Mouse (Mus musculus) A20 (cell line): ENCODE data around the gene Ostn.

Experiments used
- DNase-seq: peaks from one replicate; pipeline ENCODE4 v3.0.0-alpha.2; 2011; ENCODE audit warnings: low read depth, low spot score

The Ostn gene

DNA sequence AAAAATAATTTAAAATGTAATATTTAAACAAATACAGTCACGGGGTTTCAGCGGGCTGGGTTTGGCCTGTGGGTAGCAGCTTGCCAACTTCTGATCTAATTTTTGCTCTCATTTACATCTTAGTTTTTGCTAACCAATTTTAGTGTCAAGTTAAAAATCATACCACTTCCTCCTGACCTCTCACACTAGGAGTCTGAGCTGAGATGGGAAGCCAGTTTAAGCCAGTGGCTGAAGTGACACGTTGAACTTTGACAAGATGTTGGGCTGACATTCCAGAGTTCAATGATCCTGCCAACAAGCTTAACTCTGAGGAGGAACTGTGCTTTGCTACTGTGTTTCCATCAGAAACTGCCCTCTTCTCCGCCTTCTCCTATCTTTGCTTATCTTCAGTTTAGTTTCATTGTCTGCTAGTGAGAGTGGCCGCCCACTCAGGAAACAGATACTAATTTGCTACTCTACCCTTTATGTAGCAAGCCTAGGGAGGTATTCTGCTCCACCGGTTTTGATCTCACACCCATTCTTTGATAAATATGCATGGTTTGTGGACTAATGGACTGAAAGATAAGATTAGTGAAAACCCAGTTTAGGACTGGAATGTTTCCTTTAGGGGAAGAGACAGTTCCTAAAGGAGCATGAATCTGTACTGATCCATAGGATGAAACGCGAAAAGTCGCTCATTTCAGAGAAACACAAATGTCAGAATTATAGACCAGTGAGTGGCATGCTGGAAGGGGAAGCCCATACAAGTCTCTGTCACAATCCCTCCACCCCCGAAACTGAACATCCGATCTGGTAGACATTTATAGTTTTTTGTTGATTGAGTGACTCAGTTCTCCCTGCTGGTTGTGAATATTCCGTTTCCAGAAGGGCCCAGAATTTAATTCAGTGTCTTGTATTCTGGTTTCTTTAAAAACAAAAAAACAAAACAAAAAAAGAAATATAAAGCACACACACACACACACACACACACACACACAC, 80.6 kb downstream of the Ostn start:
- peak; percentile 88 for DNase-seq

DNA sequence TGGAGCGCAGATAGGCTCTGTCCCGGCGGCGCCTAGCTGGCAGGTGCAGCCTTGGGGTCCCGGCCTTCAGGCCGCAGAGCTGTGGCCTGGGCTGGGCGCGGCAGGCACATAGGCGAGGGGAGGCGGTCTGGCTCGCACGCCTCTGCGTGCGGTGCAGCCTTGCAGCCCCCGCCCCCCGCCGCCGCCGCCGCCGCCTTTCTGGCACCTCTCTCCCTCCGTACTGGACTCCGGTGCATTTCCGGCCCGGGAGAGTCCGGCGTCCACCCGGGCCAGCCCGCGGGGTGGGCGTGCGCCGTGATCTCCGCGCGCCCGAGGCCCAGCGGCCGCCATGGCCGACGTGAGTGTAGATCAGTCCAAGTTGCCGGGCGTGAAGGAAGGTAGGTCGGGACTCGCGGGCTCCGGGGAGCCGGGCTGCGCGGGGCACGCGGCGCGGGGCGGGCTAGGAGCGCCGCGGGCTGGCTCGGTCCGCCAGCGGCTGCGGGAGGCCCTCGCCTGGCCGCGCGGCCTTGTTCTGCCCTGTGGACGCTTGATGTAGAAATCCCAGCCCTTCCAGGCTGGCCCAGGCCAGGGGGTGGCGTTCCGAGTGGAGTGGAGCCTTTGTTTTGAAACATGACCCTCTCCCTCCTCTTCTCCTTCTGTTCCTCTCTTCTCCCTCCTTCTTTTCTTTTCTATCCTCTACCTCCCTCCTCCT, 81.6 kb downstream of the Ostn start, which contains the start of gene Ccdc50:
Gene Ccdc50 (plus strand): TSS at position 109 of the 691 bp plus-strand sequence.
- peak; percentile 89 for DNase-seq

DNA sequence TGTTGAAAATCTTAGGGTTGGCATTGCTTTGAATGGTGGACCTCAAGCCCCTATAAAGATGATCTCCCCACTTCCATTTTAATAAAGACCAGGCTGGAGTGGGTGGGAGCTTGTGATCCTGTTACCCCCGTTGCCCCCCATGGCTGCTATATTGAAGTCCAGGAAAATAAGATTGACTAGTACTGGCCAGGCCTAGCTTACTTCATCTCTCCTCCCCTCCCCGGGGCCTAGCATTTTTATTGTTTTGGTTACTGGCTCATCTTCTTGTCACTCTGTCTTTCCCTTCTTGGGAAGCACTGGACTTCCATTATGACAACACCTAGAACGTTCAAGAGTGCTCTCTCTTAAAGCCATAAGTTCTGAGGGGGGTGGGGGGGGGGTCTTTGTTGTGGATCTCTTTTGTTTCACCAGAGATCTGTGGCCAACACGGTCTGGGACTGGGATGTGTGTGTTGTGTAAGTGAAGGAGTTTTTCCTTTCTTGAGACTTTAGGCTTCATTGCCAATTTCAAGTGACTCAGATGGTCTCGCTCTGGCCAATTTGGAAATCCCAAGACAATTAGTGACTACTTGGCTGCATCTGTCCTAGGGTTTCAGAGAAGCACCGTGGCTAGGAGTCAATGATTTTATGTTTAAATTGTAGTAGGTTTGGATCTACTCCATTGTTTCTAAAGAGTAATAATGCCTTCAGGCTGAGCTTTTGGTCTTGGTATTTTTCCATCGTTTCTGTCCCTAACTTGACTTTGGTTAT, 82.4 kb downstream of the Ostn start:
- DNase-seq, result peak; percentile 64

DNA sequence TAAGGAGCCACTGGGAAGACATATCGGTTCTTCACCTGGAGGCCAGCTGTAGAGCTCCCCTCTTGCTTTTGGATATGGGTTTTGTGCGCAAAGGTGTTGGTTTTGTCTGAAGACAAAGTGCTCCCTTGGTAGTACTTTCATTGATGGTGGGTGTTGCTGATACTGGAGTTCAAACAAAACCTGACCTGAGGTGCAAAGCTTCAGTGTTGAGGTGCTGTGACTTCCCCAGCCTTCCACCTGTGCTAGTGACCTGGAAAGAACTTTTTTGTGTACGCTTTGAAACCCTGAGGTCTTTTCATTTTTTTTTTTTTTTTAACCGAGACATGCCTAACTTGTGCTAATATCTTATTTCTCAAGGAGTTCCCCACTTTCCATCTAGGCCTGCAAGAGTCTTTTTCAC, 83.0 kb downstream of the Ostn start:
- DNase-seq, result peak; percentile 60

DNA sequence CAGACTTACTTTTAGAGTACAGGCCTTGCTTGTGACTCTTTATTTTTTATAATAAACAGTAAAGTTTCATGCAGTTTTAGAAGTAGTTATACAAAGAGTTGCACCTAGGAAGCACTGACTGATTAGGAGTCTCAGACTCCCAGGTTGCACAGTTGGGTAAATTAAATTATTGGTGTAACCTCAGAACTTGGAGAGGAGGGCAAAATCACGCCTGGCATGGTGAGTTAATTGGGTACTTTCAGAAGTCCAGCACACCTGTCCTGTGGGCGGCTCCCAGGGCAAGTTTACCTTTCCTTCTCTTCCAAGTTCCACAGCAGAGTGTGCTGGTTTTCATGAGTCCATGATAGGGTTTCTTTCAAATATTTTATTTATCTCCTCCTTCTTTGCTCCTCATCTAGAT, 84.6 kb downstream of the Ostn start:
- DNase-seq, result peak; percentile 32

DNA sequence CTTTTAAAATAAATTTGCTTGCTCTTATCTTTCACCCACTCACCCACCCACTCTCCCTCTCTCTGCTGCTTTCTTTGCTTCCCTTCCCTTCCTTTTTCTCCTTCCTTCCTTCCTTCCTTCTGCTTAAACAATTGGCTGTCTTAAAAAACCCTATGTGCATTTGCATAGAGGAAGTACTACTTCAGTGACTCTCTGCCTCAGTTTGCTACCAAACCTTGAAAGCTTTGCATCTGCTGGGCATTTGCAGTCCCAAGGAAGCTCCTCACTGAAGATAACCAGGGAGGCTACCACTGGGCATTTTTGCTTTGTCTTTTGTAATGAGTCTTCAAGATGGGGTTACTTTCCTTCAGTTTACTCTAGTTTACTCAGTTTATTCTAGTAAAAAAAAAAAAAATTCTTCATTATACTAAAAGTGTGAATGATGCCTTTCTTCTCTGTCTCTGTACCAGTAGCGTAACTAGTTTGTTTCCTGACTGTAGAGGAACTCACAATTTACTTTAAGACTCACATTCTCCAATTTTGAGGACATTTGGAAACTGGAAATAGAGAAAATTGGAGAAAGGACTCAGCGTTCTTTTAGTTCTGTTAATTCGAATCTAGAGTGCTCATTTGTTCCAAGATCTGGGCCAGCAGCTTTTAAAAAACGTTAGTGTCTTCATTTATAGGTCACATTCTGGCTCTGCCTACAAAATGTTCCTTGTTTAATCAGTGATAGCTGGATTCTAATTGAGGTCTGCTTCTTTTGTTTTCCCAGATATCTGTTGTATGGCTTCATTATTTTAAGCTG, 88.2 kb downstream of the Ostn start:
- peak; percentile 47 for DNase-seq

DNA sequence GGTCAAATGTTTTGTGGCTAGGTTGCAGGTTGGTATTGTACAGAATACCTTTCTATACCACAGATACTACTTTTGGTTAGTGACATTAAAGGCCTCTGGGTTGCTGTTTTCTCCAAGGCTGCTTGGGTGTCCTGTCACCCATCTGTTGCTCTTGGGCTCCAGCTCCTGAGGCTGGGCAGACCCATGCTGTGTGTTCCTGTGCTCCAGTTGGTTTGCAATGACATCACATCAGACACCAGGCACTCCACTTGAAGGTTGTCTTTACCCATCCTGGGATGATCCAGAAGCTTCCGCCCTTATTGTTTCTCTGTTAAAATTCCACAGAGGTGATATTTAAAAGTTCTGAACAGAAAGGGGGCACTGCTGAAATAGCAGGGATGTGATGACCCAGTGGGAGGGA, 89.7 kb downstream of the Ostn start:
- no peak for DNase-seq

DNA sequence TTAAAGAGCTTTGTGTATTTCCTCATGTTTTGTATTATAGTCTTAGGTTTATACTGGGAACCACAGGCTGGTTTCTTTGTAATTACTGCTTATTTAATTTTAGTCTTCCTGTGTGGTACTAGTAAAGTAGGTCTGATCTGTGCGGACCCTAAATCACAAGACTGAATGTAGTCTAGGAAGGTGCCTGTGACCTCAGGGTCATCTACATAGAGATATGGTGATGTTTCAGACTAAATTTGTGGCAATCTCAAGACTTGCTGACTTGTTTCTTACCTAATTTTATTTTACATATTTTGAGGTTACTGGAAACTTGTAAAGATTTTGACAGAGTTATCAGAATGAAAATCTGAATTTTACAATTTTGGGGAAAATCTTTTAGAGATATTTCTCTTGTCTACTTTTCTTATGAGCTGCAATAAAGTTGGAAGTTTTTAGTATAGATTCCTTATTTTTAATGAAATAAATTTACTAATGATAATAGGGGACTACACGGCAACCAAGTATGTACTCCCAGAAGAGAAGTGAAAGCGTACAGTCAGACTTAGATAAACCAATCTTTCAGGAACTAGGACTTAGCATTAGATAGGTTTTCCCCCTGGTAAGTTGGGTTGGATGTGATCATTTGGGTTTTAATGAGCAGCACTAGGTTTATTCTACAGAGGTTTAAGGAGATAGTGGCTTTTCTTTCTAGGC, 91.9 kb downstream of the Ostn start:
- peak; percentile 64 for DNase-seq

DNA sequence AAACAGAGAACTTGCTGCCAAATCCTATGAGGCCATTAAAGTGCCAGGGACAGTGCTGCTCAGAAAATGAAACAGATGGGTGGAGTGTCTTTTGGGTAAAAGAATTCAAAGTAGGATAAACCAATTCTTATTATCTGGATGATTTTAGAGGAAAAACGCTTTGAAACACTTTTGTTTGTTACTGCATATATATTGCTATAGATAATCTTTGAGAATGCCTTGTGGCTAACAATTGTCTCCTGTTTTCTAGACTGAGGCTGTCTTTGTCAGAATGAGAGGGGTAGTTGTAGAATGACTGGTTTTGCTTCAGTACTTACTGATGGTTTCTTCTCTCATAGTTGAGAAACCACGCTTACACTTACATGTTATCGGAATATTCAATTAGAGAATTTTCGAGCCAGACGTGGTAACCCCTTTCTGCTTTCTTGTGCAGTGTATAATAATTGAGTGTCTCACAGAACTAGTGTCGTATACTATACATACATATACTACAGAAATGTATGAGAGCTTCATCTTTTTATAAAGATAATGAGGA, 92.5 kb downstream of the Ostn start:
- DNase-seq, result no peak
